Mouse (Mus musculus): Measurements from ENCODE around the gene Stox2. TPM values are rescaled to one million over a fixed set of nuclear protein-coding genes. Genes with fewer than 3 reads are reported as not detected.

The Stox2 gene
- polyA plus RNA-seq, 1 experiment from 2014 or later = 2.6 TPM

DNA sequence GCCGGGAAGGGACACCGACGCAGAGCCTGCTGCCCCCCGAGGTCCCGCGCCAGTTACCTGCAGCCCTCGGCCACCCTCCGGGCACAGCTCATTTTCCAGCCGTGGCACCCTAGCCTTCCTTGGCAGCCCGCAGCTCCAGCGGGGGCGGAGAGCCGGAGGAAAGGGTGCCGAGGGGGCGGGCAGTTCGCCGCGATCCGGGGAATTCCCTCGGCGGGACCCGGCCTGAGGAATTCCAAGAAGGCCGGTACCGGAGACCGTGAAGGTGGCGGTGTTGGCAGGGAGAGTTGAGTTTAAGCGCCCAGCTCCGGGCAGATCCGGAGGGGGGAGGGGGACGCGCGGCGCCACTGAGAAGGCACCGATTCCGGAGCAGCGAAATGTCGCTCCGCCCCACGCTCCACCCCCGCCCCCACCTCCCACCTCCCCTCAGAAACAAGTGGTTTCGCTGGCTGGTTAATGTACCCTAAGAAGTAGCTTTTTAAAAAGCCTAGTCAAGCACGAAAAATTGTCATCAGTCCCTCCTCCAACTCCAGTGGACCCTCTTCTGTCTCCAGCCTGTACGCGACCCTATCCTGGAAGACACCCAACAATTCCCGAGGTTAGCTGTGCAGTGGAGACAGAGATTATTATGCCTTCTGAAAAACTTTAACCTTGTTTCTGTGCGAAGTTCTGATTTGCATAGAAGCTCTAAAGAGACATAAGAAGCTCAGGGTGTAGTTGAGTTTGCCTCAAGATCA lies 32.5 kb downstream of the Stox2 start:
- Histone ChIP-seq H3K4me2 (peak overlapping the region; percentile 79), H3K27ac (ENCODE audit: low read depth, low read length) (no peak overlapping the region), H3K27me3 (replicated peaks; ENCODE audit: control insufficient read depth, insufficient read depth, low read length) (peaks cover 66% of the 10 kb centered on the region), H3K36me3 (ENCODE audit: control insufficient read depth, insufficient read depth, low read length) (no peaks in the 10 kb centered on the region), H3K4me1 (replicated peaks; ENCODE audit: control insufficient read depth, insufficient read depth, low read length) (peaks cover 7% of the 10 kb centered on the region), H3K9ac (ENCODE audit: low read depth, low read length) (no peak overlapping the region), H3K9me3 (ENCODE audit: control insufficient read depth, low read length) (no peaks in the 10 kb centered on the region), H3K4me3 (ENCODE audit: low read depth, low read length) (peak overlapping the region; percentile 60)
- peak; percentile 54 for ATAC-seq (replicated peaks; ENCODE audit: low FRiP score)
- DNase-seq (ENCODE audit: low spot score) = peak; percentile 56
- 1% methylated on average over 46 of the region's 46 CpGs for WGBS

DNA sequence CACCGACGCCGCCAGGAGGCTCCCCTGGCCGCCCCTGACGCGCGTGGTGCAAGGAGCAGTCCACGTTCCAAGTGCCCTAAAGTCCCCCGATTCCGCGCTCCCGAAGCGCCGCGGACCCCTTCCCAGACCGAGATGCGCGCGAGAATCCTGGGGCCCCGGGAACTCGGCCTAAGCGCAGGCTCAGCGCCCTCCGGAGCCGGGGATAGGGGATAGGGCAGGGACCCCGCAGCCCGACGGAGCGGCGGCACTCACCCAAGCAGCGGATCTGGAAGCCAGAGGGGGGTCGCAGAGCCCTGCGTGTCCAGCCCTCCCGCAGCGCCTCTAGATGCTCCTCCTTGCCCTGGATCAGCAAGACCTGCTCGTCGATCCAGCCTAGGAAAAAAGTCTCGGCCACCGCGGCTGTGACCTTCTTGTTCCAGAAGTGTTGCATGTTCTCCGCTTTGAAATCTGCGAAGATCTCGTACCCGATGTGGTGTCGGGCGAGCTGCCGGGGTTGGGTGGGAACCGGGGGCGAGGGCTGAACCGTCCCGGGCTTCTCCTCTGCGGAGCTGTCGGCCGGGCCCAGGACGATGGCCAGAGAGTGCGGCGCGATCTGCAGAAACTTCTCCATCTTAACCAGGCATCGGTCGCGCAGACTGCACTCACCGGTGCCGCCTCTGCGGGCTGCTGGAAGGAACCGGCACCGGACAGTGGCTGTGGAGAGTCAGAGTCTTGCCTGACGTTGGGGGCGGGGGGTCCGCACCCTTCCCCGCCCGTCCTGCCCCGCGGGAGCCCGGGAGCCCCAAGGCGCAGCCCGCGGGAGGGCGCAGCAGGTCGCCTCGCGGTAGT lies 33.3 kb downstream of the Stox2 start:
- H3K27ac ChIP-seq (ENCODE audit: low read depth, low read length) = no peak overlapping the region
- H3K4me1 ChIP-seq (replicated peaks; ENCODE audit: control insufficient read depth, insufficient read depth, low read length) = peaks cover 7% of the 10 kb centered on the region
- peak; percentile 65 for DNase-seq (ENCODE audit: low spot score)
- no peak overlapping the region for H3K9ac ChIP-seq (ENCODE audit: low read depth, low read length)
- H3K4me3 ChIP-seq (ENCODE audit: low read depth, low read length) = peak overlapping the region; percentile 60
- peak; percentile 23 for ATAC-seq (replicated peaks; ENCODE audit: low FRiP score)
- H3K9me3 ChIP-seq (ENCODE audit: control insufficient read depth, low read length) = no peaks in the 10 kb centered on the region
- under 1% methylated on average over 80 of the region's 81 CpGs for WGBS
- H3K27me3 ChIP-seq (replicated peaks; ENCODE audit: control insufficient read depth, insufficient read depth, low read length) = peaks cover 71% of the 10 kb centered on the region
- H3K36me3 ChIP-seq (ENCODE audit: control insufficient read depth, insufficient read depth, low read length) = no peaks in the 10 kb centered on the region
- peak overlapping the region; percentile 79 for H3K4me2 ChIP-seq

DNA sequence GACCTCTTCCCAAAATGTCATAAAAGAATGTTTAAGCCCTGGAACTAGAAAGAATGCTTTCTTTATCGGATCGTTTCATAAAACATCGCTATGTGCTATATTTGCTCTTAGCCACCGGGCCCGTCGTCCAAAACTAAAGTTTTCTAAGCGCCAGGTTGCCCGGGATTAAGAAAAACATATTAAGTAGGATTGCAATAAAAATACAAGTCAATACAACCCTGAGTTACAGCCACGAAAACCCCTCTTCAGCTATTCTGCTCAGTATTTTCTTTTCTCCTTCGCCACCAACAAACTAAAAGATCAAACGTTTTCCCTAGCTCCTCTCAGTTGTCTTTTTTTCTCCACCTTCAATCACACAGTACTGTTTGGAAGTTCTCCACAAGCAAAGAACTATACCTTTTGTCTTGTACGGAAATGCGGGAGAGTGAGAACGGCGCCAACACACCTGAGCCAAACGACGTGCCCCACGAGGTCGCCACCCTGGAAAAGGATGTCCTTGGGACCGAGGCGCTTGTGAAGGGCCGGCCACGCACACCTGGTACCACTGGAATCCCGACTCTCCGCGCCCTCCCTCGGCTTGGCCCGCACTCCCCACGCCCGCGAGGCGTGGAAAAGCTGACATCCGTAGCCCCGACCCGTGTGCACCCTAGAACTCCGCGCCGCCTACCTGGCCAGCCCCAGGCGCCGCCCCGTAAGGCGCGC lies 34.0 kb downstream of the Stox2 start:
- Histone ChIP-seq H3K27me3 (replicated peaks; ENCODE audit: control insufficient read depth, insufficient read depth, low read length) (peaks cover 71% of the 10 kb centered on the region), H3K9ac (ENCODE audit: low read depth, low read length) (no peak overlapping the region), H3K4me2 (peak overlapping the region; percentile 79), H3K4me1 (replicated peaks; ENCODE audit: control insufficient read depth, insufficient read depth, low read length) (peaks cover 7% of the 10 kb centered on the region), H3K9me3 (ENCODE audit: control insufficient read depth, low read length) (no peaks in the 10 kb centered on the region), H3K4me3 (ENCODE audit: low read depth, low read length) (peak overlapping the region; percentile 60), H3K36me3 (ENCODE audit: control insufficient read depth, insufficient read depth, low read length) (no peaks in the 10 kb centered on the region), H3K27ac (ENCODE audit: low read depth, low read length) (no peak overlapping the region)
- ATAC-seq (replicated peaks; ENCODE audit: low FRiP score) (no peak), DNase-seq (ENCODE audit: low spot score) (no peak)
- WGBS = 1% methylated on average over 43 of the region's 43 CpGs

DNA sequence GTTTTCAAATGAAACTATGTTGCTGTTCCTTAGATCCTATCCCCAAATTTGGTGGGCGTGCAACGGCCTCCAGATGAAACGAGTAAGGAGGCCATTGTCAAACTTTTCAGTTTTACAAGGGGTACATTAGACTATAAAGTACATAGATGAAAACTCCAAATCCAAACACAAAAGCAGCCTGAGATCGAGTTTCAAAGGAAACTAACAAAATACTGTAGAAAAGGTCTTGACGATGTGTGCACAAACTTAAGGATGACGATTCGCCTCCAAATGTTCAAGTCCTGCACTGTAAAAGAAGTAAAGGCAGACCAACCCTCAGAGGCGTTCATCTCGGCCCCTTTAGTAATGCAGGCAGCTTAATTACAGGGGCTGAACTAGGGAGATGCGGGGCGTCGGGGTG lies 34.8 kb downstream of the Stox2 start:
- H3K27ac ChIP-seq (ENCODE audit: low read depth, low read length) = no peak overlapping the region
- no peak for DNase-seq (ENCODE audit: low spot score)
- H3K9me3 ChIP-seq (ENCODE audit: control insufficient read depth, low read length) = no peaks in the 10 kb centered on the region
- H3K27me3 ChIP-seq (replicated peaks; ENCODE audit: control insufficient read depth, insufficient read depth, low read length) = peaks cover 71% of the 10 kb centered on the region
- H3K4me2 ChIP-seq = no peak overlapping the region
- H3K36me3 ChIP-seq (ENCODE audit: control insufficient read depth, insufficient read depth, low read length) = no peaks in the 10 kb centered on the region
- H3K4me1 ChIP-seq (replicated peaks; ENCODE audit: control insufficient read depth, insufficient read depth, low read length) = peaks cover 7% of the 10 kb centered on the region
- 7% methylated on average over 12 of the region's 12 CpGs for WGBS
- H3K9ac ChIP-seq (ENCODE audit: low read depth, low read length) = no peak overlapping the region
- no peak for ATAC-seq (replicated peaks; ENCODE audit: low FRiP score)
- no peak overlapping the region for H3K4me3 ChIP-seq (ENCODE audit: low read depth, low read length)

DNA sequence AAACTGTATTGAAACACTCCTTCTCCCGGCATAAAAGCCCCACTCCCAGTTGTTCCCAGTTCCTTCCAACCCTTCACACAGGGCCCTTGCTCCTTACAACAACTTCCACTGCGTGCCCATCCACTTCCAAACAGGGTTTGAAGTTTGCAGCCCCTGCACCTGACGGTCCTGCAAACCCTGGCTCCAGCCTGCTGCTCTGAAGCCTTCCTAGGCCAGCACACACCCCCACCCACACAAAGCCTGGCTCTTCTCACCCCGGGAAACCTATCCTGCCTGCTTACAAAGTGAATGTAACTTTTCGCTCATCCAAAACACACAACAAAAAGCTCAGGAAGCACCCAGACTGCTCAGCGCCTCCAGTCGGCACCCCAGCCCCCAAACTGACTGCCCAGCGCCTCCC lies 37.1 kb downstream of the Stox2 start:
- Histone ChIP-seq H3K9ac (ENCODE audit: low read depth, low read length) (no peak overlapping the region), H3K27ac (ENCODE audit: low read depth, low read length) (no peak overlapping the region), H3K27me3 (replicated peaks; ENCODE audit: control insufficient read depth, insufficient read depth, low read length) (peaks cover 56% of the 10 kb centered on the region), H3K9me3 (ENCODE audit: control insufficient read depth, low read length) (no peaks in the 10 kb centered on the region), H3K4me3 (ENCODE audit: low read depth, low read length) (no peak overlapping the region), H3K4me1 (replicated peaks; ENCODE audit: control insufficient read depth, insufficient read depth, low read length) (peaks cover 7% of the 10 kb centered on the region), H3K4me2 (no peak overlapping the region; the same call in 1 of the 2 replicates), H3K36me3 (ENCODE audit: control insufficient read depth, insufficient read depth, low read length) (no peaks in the 10 kb centered on the region)
- ATAC-seq (replicated peaks; ENCODE audit: low FRiP score) (no peak), DNase-seq (ENCODE audit: low spot score) (no peak)
- 4% methylated on average over 8 of the region's 8 CpGs for WGBS

DNA sequence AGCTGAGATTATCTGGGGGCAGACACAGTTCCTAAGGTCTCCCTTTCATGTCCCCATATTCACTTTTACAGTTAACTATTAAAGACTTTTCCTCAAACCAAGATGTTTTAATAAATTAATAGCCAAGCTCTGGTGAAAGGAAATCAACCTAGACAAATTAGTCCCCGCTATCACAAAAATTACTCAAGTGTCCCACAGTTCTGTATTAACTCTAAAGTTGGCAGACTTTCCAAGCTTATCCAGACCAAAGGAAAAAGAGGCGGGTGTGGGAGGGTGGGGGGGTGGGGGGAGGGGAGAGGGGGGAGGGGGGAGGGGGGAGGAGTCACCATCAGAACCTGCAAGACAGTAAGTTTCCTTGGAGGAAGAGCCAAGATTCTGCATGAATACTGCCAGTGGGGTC lies 41.3 kb downstream of the Stox2 start:
- ATAC-seq (replicated peaks; ENCODE audit: low FRiP score) = no peak
- H3K27ac ChIP-seq (ENCODE audit: low read depth, low read length) = no peak overlapping the region

DNA sequence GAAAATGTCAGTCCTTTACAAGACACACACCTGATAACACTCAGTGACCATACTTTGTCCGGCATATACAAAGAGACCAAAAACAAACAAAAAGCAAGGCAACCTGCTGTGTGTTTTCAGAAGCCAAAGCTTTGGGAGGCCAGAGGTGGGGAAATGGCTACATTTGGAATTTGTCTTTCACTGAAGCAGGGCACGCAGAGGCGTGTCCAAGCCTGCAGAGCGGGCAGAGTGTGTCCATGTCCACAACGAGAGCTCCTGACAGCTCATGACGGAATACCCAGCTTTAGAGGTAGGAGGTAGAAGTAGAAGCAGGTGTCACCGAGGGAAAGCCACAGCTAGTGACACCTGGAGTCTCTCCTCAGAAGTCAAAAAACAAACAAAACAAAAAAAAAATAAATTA lies 53.2 kb downstream of the Stox2 start:
- Histone ChIP-seq H3K4me2 (no peak overlapping the region), H3K27me3 (replicated peaks; ENCODE audit: control insufficient read depth, insufficient read depth, low read length) (no peaks in the 10 kb centered on the region), H3K36me3 (ENCODE audit: control insufficient read depth, insufficient read depth, low read length) (no peaks in the 10 kb centered on the region), H3K4me1 (replicated peaks; ENCODE audit: control insufficient read depth, insufficient read depth, low read length) (no peaks in the 10 kb centered on the region), H3K27ac (ENCODE audit: low read depth, low read length) (no peak overlapping the region), H3K4me3 (ENCODE audit: low read depth, low read length) (no peak overlapping the region), H3K9ac (ENCODE audit: low read depth, low read length) (no peak overlapping the region), H3K9me3 (ENCODE audit: control insufficient read depth, low read length) (no peaks in the 10 kb centered on the region)
- WGBS = 65% methylated on average over 7 of the region's 7 CpGs
- ATAC-seq (replicated peaks; ENCODE audit: low FRiP score) (no peak), DNase-seq (ENCODE audit: low spot score) (no peak)

More for the DNA sequence above, 41.3 kb downstream of the Stox2 start:
- Histone ChIP-seq H3K4me3 (ENCODE audit: low read depth, low read length) (no peak overlapping the region), H3K9ac (ENCODE audit: low read depth, low read length) (no peak overlapping the region), H3K4me2 (no peak overlapping the region), H3K4me1 (replicated peaks; ENCODE audit: control insufficient read depth, insufficient read depth, low read length) (no peaks in the 10 kb centered on the region), H3K9me3 (ENCODE audit: control insufficient read depth, low read length) (no peaks in the 10 kb centered on the region), H3K27me3 (replicated peaks; ENCODE audit: control insufficient read depth, insufficient read depth, low read length) (peaks cover 14% of the 10 kb centered on the region), H3K36me3 (ENCODE audit: control insufficient read depth, insufficient read depth, low read length) (no peaks in the 10 kb centered on the region)
- DNase-seq (ENCODE audit: low spot score) = no peak
- WGBS = 89% methylated on average over 1 of the region's 2 CpGs

DNA sequence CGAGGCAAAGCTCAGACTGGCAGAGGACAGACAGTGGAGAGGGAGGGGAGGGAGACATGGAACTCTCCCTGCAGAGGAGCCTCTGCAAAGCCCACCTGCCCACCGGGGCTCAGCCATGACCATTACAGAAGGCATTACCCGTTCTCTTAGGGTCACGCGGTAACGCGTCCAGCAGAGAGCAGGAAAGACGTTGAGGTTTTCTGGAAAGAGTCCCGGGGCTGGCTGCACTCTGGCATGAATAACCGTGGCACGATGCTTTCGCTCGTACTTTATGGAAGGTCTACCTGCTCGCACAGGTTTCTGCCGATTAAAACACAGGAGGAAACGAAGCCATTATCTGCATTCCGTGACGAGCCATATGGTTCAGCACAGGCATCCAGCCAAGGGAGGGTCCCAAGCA lies 53.9 kb downstream of the Stox2 start:
- Histone ChIP-seq H3K4me1 (replicated peaks; ENCODE audit: control insufficient read depth, insufficient read depth, low read length) (no peaks in the 10 kb centered on the region), H3K27ac (ENCODE audit: low read depth, low read length) (no peak overlapping the region), H3K9me3 (ENCODE audit: control insufficient read depth, low read length) (no peaks in the 10 kb centered on the region), H3K27me3 (replicated peaks; ENCODE audit: control insufficient read depth, insufficient read depth, low read length) (no peaks in the 10 kb centered on the region), H3K4me3 (ENCODE audit: low read depth, low read length) (no peak overlapping the region), H3K4me2 (no peak overlapping the region), H3K9ac (ENCODE audit: low read depth, low read length) (no peak overlapping the region), H3K36me3 (ENCODE audit: control insufficient read depth, insufficient read depth, low read length) (no peaks in the 10 kb centered on the region)
- ATAC-seq (replicated peaks; ENCODE audit: low FRiP score) = no peak
- WGBS = 82% methylated on average over 18 of the region's 18 CpGs
- no peak for DNase-seq (ENCODE audit: low spot score)
